Mouse (Mus musculus) midbrain, embryonic 14.5 days (tissue): Measurements from ENCODE around the gene Cebpa. TPM values are rescaled to one million over a fixed set of nuclear protein-coding genes. Genes with fewer than 3 reads are reported as not detected.

ENCODE experiments used
- ATAC-seq: fragments of 200-750 bp; cut with Nextera tagmentation; 2 replicates; pipeline ENCODE4 v1.8.0; 2017; ENCODE audit warnings: moderate number of reproducible peaks, moderate library complexity; ENCODE audit not compliant: low FRiP score, low TSS enrichment
- DNase-seq: peaks from one replicate; pipeline ENCODE4 v3.0.0-alpha.2; 2015
- H3K27ac ChIP-seq: fragments of 300-500 bp; sonication (generic); replicated peaks from 2 replicates; pipeline ENCODE4 v1.5.1; 2014; ENCODE audit warnings: mild to moderate bottlenecking, low read depth, low read length, moderate library complexity
- H3K27me3 ChIP-seq: fragments of 300-500 bp; sonication (generic); 2 replicates; pipeline ENCODE4 v1.6.1; 2014; ENCODE audit warnings: low read length, control low read depth, mixed read lengths; ENCODE audit not compliant: control insufficient read depth, insufficient read depth
- H3K36me3 ChIP-seq: fragments of 300-500 bp; sonication (generic); 2 replicates; pipeline ENCODE4 v1.6.1; 2014; ENCODE audit warnings: low read length, control low read depth; ENCODE audit not compliant: control insufficient read depth, insufficient read depth
- H3K4me1 ChIP-seq: fragments of 300-500 bp; sonication (generic); 2 replicates; pipeline ENCODE4 v1.6.1; 2014; ENCODE audit warnings: mild to moderate bottlenecking, antibody characterized with exemption, low read length, control low read depth; ENCODE audit not compliant: control insufficient read depth, insufficient read depth
- H3K4me2 ChIP-seq: fragments of 300-500 bp; sonication (generic); 2 replicates; pipeline ENCODE4 v1.6.1; 2014; ENCODE audit warnings: mild to moderate bottlenecking, low read length, moderate library complexity
- H3K4me3 ChIP-seq: fragments of 300-500 bp; sonication (generic); replicated peaks from 2 replicates; pipeline ENCODE4 v1.5.1; 2014; ENCODE audit warnings: low read depth, low read length
- H3K9ac ChIP-seq: fragments of 300-500 bp; sonication (generic); replicated peaks from 2 replicates; pipeline ENCODE4 v1.6.1; 2014; ENCODE audit warnings: mild to moderate bottlenecking, low read length, moderate library complexity
- H3K9me3 ChIP-seq: fragments of 300-500 bp; sonication (generic); 2 replicates; pipeline ENCODE4 v1.6.1; 2016; ENCODE audit warnings: low read length, control low read depth, mixed read lengths; ENCODE audit not compliant: control insufficient read depth
- WGBS: fragments of 180-500 bp; shearing (Covaris S2); extraction: QIAGEN DNeasy Blood & Tissue Kit; methylation state at CpG from one replicate; pipeline ENCODE4 v1.1.7; 2014; 5-methylcytosine and 5-hydroxymethylcytosine counted together
- polyA plus RNA-seq: library from polyadenylated mRNA; unstranded; fragments of >200 nt; fragmentation: Nextera tagmentation; extraction: Ambion mirVana; gene quantifications from 2 replicates; pipeline ENCODE4 v1.2.1, GENCODE M21; 2014

Cebpa gene
- polyA plus RNA-seq, 1 experiment from 2014 or later, result 0.61 TPM

DNA sequence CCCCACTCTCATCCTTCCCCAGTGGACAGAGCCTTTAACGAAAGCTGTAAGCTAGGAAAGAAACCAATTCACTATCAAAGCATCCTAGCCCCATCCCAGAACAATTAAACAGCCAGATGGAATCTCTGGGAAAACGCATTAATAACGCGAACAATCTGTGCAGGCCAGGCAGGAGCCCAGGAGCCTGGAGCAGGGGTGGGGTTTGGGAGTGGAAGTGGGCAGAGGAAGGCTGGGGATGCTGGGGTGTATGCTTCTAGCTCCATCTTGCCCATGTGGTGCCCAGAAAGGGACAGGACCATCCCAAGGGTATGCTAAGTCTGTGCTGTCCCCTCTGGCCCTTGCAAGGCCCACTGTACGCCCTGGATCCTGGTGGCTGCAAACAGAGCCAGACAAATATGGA, 5.1 kb downstream of the Cebpa start:
- DNase-seq (no peak), ATAC-seq (no peak)
- Histone ChIP-seq H3K27ac (no peak overlapping the region), H3K9me3 (no peaks in the 10 kb centered on the region), H3K27me3 (peaks cover 33% of the 10 kb centered on the region), H3K36me3 (no peaks in the 10 kb centered on the region), H3K9ac (no peak overlapping the region), H3K4me2 (no peak overlapping the region), H3K4me3 (no peak overlapping the region), H3K4me1 (0 out of 2 replicates have a peak, but pooled peaks cover 7% of the 10 kb centered on the region)
- 43% methylated on average over 5 of the region's 5 CpGs for WGBS

DNA sequence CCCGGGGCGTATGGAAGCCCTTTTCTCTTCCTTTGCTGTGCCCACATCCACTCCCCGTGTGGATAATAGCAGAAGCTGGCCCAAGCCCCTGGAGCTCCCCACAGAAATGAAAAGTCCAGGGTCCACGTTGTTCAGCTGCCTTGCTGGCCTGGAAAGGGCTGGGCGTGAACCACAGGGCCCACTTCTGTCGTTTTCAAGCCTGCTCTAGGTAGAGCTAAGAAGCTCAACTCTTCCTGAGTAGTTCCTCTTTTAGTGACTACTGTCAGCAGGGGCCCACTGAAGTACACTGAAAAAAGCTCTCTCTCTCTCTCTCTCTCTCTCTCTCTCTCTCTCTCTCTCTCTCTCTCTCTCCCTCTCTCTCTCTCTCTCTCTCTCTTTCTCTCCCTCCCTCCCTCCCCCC, 5.7 kb downstream of the Cebpa start:
- H3K9ac ChIP-seq, result no peak overlapping the region
- 66% methylated on average over 6 of the region's 6 CpGs for WGBS
- no peak overlapping the region for H3K27ac ChIP-seq
- no peaks in the 10 kb centered on the region for H3K9me3 ChIP-seq
- DNase-seq (no peak), ATAC-seq (no peak)
- H3K27me3 ChIP-seq, result peaks cover 27% of the 10 kb centered on the region
- H3K4me2 ChIP-seq, result no peak overlapping the region
- no peaks in the 10 kb centered on the region for H3K36me3 ChIP-seq
- no peak overlapping the region for H3K4me3 ChIP-seq
- 0 out of 2 replicates have a peak, but pooled peaks cover 4% of the 10 kb centered on the region for H3K4me1 ChIP-seq

DNA sequence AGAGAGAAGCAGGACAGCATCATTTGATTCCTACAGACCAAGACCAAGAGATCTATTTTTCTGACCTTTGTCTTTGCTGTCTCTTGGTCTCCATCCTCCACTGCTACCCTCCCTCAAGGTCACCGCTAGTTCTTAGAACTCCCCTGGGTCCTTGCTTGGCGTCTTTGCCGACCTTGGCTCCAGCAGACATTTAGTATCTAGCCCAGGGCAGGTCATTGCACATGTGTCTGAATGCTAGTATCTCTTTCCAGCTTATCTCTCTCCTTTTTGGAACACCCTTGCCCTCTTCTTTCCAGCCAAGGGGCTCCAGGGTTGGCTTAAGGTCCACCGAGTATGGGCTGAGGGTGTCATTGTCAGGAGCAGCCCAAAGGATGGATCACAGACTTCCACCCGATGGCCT, 6.9 kb downstream of the Cebpa start:
- H3K9me3 ChIP-seq, result no peaks in the 10 kb centered on the region
- H3K4me2 ChIP-seq, result no peak overlapping the region
- H3K4me1 ChIP-seq, result no peaks in the 10 kb centered on the region
- ATAC-seq, result no peak
- H3K36me3 ChIP-seq, result no peaks in the 10 kb centered on the region
- no peak overlapping the region for H3K9ac ChIP-seq
- 86% methylated on average over 5 of the region's 5 CpGs for WGBS
- H3K4me3 ChIP-seq, result no peak overlapping the region
- no peak overlapping the region for H3K27ac ChIP-seq
- DNase-seq, result no peak
- peaks cover 15% of the 10 kb centered on the region for H3K27me3 ChIP-seq

DNA sequence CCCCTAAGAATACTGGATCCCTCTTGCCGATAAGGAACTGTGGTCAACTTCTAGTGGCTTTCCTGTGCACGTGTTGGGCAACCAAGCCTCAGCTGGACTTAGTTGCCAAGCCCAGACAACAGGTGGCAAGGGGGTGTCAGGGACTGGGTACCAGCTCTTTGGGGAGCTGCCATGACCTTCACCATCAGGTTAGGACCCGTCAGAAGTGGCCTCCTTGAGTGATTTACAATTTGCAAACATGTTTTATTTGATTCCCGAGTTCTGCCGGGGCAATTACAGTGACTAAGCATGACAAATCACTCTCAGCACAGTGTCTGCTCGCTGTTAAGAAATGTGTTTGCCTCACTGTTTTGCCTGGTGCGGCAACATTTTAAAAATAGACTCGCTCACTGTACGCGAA, 7.9 kb downstream of the Cebpa start:
- ATAC-seq (no peak), DNase-seq (no peak)
- no peak overlapping the region for H3K27ac ChIP-seq
- H3K4me1 ChIP-seq, result no peaks in the 10 kb centered on the region
- no peak overlapping the region for H3K9ac ChIP-seq
- H3K9me3 ChIP-seq, result no peaks in the 10 kb centered on the region
- 79% methylated on average over 10 of the region's 10 CpGs for WGBS
- H3K36me3 ChIP-seq, result no peaks in the 10 kb centered on the region
- H3K4me2 ChIP-seq, result no peak overlapping the region
- no peak overlapping the region for H3K4me3 ChIP-seq
- H3K27me3 ChIP-seq, result peaks cover 12% of the 10 kb centered on the region; the same call in 1 of the 2 replicates

DNA sequence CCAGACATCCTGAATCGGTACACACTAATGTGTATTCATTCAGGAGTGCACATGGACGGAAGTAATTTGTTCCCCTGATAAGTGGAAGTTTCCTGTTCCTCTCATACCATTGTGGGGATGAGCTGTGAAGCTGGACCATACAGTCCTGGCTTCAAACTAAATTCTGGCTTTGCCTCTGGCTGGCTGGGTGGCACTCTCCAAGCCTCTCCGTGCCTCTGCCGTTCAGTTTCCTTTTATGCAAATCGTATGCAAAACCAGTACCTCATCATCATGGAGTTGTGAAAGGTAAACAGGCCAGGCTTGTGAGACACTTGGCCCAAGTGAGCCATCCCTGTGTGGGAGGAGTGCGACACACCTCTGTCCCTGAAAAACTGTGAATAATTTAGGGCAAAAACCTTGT, 8.6 kb downstream of the Cebpa start:
- no peak for DNase-seq
- Histone ChIP-seq H3K9ac (no peak overlapping the region), H3K27ac (no peak overlapping the region), H3K27me3 (0 out of 2 replicates have a peak, but pooled peaks cover 6% of the 10 kb centered on the region), H3K9me3 (no peaks in the 10 kb centered on the region), H3K4me1 (no peaks in the 10 kb centered on the region), H3K36me3 (no peaks in the 10 kb centered on the region), H3K4me3 (no peak overlapping the region), H3K4me2 (no peak overlapping the region)
- WGBS, result 48% methylated on average over 6 of the region's 6 CpGs
- no peak for ATAC-seq

DNA sequence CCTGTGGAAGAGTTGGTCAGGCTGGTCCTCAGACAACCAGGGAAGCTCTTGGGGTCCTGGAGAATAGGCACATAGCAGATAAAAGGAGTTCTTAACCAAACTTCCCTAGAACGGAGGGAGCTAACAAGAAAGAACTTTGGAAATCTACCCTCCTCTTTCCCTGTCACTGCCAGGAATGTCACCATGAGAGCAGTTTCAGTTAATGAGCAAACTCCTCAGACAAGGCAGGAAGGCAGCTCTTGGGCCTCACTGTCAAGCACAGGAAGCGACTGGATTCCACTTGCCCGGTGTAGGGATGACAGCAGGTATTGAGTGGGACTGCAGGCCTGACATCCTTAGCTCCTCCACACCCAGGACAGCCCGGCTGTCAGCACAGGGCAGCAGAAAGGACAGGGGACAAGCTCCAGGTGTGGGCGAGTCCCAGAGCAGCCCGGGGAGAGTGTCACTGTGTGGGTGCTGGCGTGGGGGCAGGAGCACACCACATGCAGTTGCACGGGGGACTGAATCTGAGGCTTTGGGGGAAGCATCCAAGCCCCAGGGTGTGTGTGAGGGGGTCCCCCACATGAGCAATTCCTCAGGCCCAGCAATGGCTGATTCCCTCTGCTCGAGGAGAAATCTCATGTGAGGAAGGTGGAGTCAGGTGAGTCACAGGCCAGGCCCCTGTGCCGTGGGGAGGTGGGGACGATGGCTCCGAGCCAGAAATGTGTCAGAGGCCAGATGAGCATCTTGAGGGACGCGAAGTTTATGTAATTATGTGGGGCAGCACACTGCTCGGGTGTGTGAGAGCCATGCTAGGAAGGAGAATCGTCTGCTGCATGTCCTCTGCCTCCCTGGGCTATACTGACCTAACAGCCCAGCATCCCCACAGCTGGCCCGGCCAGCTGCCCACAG, 9.8 kb downstream of the Cebpa start:
- no peaks in the 10 kb centered on the region for H3K9me3 ChIP-seq
- H3K4me2 ChIP-seq, result no peak overlapping the region
- 69% methylated on average over 17 of the region's 17 CpGs for WGBS
- no peaks in the 10 kb centered on the region for H3K27me3 ChIP-seq
- H3K9ac ChIP-seq, result no peak overlapping the region
- DNase-seq, result no peak
- no peaks in the 10 kb centered on the region for H3K36me3 ChIP-seq
- no peaks in the 10 kb centered on the region for H3K4me1 ChIP-seq
- H3K27ac ChIP-seq, result no peak overlapping the region
- H3K4me3 ChIP-seq, result no peak overlapping the region
- ATAC-seq, result no peak

DNA sequence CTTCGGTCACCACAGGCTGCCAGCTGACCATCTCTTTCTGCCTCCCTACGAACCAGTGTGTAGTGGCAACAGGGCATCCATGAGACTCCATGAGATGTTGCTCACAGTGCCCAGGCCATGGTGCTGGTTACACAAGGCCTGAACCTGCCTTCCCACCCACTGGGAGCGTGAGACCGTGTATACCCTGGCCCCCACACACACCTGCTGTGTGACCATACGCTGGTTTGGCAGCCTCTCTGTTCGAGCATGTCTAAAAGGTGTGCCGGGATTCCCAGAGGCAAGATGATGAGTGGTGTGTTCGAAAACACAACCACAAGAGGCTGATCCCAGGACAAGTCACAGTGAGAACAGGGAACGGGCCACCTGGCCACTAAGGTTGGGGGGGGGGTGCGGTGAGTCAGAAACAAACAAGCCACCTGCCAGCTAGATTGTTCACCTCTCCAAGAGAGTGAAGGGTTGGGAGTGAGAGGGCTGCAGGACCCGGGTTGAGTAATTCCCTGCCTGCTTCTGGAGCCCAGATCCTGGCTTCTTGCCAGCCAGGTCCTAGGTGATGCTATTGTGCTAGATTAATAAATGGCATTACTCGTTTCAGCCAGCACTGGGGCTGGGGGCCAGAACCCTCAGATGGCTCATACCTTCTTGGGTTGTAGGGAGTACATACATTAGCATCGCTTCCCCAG, 11.1 kb downstream of the Cebpa start:
- Histone ChIP-seq H3K4me1 (no peaks in the 10 kb centered on the region), H3K9ac (no peak overlapping the region), H3K36me3 (no peaks in the 10 kb centered on the region), H3K27ac (no peak overlapping the region), H3K27me3 (no peaks in the 10 kb centered on the region), H3K4me3 (no peak overlapping the region), H3K4me2 (no peak overlapping the region), H3K9me3 (no peaks in the 10 kb centered on the region)
- ATAC-seq (no peak), DNase-seq (no peak)
- WGBS, result 81% methylated on average over 13 of the region's 13 CpGs

DNA sequence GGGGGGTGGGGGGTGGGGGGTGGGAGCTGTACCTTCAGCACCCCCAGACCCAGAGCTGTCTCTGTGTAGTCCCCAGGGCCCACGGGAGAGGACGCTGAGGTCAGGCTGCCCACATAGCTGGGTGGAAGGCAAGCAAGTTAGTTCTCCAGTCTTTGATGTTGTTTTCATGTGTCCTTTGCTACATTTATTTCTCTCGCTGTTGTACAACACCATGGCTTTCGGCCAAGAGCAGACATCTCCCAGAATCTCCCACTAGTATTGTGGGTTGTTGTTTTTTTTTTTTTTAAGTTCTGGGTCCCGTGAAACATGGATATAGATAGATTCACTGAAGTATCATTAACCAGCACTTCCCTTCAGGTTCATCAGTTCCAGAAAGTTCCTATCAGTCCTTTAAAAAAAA, 11.8 kb downstream of the Cebpa start:
- Histone ChIP-seq H3K27me3 (no peaks in the 10 kb centered on the region), H3K4me1 (no peaks in the 10 kb centered on the region), H3K4me2 (no peak overlapping the region), H3K9me3 (no peaks in the 10 kb centered on the region), H3K9ac (no peak overlapping the region), H3K27ac (no peak overlapping the region), H3K36me3 (no peaks in the 10 kb centered on the region), H3K4me3 (no peak overlapping the region)
- DNase-seq (no peak), ATAC-seq (no peak)
- WGBS, result 86% methylated on average over 5 of the region's 5 CpGs

DNA sequence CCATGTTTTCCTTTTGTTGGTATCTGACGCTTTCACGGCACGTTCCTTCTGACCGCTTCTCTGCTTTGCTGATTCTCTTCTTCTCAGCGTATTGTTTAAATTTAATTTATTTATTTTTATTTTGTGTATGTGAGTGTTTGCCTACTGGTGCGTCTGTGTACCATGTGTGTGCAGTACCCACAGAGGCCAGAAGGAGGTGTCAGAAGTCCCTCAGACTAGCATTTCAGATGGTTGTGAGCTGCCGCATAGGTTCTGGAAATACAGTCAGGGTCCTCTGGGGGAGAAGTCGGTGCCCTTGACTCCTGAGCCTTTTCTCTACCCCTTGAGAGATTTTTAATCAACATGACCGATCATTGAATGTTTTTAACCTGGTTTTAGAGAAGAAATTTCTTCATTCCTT, 12.5 kb downstream of the Cebpa start:
- no peak overlapping the region for H3K4me3 ChIP-seq
- no peak overlapping the region for H3K4me2 ChIP-seq
- WGBS, result 94% methylated on average over 9 of the region's 9 CpGs
- H3K36me3 ChIP-seq, result no peaks in the 10 kb centered on the region
- DNase-seq, result no peak
- H3K9ac ChIP-seq, result no peak overlapping the region
- H3K27ac ChIP-seq, result no peak overlapping the region
- H3K27me3 ChIP-seq, result no peaks in the 10 kb centered on the region
- no peaks in the 10 kb centered on the region for H3K9me3 ChIP-seq
- no peaks in the 10 kb centered on the region for H3K4me1 ChIP-seq
- ATAC-seq, result no peak
